Mouse (Mus musculus): ENCODE data around the gene Sertad2.

GRCm38 (mm10) chr11:20635646-20636045 is 92.6 kb downstream of the Sertad2 start:
- TF ChIP-seq JUN (IDR thresholded peaks at IDR 0.05; ENCODE audit: insufficient read depth, low read depth, low read length) (no peak), POLR2A (IDR thresholded peaks at IDR 0.05; ENCODE audit: low read depth, low read length) (no peak), CTCF (conservative IDR thresholded peaks at IDR 0.05 in 1 of 2, IDR thresholded peaks at IDR 0.05 in 1 of 2; ENCODE audit: low read depth in 2 of 2, low read length in 2 of 2) (no peak), TCF12 (IDR thresholded peaks at IDR 0.05; ENCODE audit: low read depth, low read length) (no peak)
